Mouse (Mus musculus): ENCODE data around the gene Jpt1. TPM values are rescaled to one million over a fixed set of nuclear protein-coding genes. Genes with fewer than 3 reads are reported as not detected.

Jpt1 gene
- total RNA-seq, 2 experiments from 2014 or later: 251 to 285 TPM

Small RNAs within 50 kb of the gene (microRNA-seq; reads per million reads assigned to microRNA genes)
- not detected for gene Mir3968

Other genes starting within 250 kb of the Jpt1 start
- gene Grin2c, start 247.1 kb downstream of the Jpt1 start, total RNA-seq (2021): not detected
- gene Fdxr, start 237.3 kb downstream of the Jpt1 start, total RNA-seq (2021): 1 to 10 TPM; 6.7 to 7.7 TPM
- under 1 TPM; 0.34 to 0.37 TPM for gene Fads6, start 216.7 kb downstream of the Jpt1 start, total RNA-seq (2021)
- not detected for gene Otop2, start 207.2 kb downstream of the Jpt1 start, total RNA-seq (2021)
- gene Ush1g, start 192.3 kb downstream of the Jpt1 start, total RNA-seq (2021): not detected
- gene Otop3, start 179.7 kb downstream of the Jpt1 start, total RNA-seq (2021): not detected
- gene Hid1, start 146.6 kb downstream of the Jpt1 start, total RNA-seq (2021): 1 to 10 TPM; 7.2 to 9.0 TPM
- gene Cdr2l, start 132.5 kb downstream of the Jpt1 start, total RNA-seq (2021): 10 to 100 TPM; 19.4 to 22.2 TPM
- 10 to 100 TPM; 89.6 to 94.0 TPM for gene Mrpl58, start 110.6 kb downstream of the Jpt1 start, total RNA-seq (2021)
- gene Atp5h, start 94.4 kb downstream of the Jpt1 start, total RNA-seq (2021): 100 to 1,000 TPM; 763 to 790 TPM
- 10 to 100 TPM; 21.4 to 21.6 TPM for gene Kctd2, start 94.3 kb downstream of the Jpt1 start, total RNA-seq (2021)
- not detected for gene Trim80, start 73.8 kb downstream of the Jpt1 start, total RNA-seq (2021)
- not detected for gene Slc16a5, start 51.9 kb downstream of the Jpt1 start, total RNA-seq (2021)
- gene Armc7, start 38.7 kb downstream of the Jpt1 start, total RNA-seq (2021): 1 to 10 TPM; 2.1 to 3.4 TPM
- gene Nt5c, start 22.5 kb downstream of the Jpt1 start, total RNA-seq (2021): 10 to 100 TPM; 20.1 to 23.0 TPM
- 100 to 1,000 TPM; 230 to 244 TPM for gene Sumo2, start 21.9 kb upstream of the Jpt1 start, total RNA-seq (2021)
- gene Nup85, start 50.0 kb upstream of the Jpt1 start, total RNA-seq (2021): 10 to 100 TPM; 43.4 to 45.2 TPM
- gene Mrps7, start 89.5 kb upstream of the Jpt1 start, total RNA-seq (2021): 10 to 100 TPM; 70.9 to 73.2 TPM
- 10 to 100 TPM; 15.9 to 21.8 TPM for gene Gga3, start 89.7 kb upstream of the Jpt1 start, total RNA-seq (2021)
- gene Mif4gd, start 98.6 kb upstream of the Jpt1 start, total RNA-seq (2021): 10 to 100 TPM; 29.7 to 31.9 TPM
- gene Slc25a19, start 113.9 kb upstream of the Jpt1 start, total RNA-seq (2021): 10 to 100 TPM; 24.0 to 27.4 TPM
- gene Grb2, start 194.2 kb upstream of the Jpt1 start, total RNA-seq (2021): 100 to 1,000 TPM; 106 to 116 TPM